ENCODE assay signal across 8 mouse cellular contexts in the genomic region with DNA sequence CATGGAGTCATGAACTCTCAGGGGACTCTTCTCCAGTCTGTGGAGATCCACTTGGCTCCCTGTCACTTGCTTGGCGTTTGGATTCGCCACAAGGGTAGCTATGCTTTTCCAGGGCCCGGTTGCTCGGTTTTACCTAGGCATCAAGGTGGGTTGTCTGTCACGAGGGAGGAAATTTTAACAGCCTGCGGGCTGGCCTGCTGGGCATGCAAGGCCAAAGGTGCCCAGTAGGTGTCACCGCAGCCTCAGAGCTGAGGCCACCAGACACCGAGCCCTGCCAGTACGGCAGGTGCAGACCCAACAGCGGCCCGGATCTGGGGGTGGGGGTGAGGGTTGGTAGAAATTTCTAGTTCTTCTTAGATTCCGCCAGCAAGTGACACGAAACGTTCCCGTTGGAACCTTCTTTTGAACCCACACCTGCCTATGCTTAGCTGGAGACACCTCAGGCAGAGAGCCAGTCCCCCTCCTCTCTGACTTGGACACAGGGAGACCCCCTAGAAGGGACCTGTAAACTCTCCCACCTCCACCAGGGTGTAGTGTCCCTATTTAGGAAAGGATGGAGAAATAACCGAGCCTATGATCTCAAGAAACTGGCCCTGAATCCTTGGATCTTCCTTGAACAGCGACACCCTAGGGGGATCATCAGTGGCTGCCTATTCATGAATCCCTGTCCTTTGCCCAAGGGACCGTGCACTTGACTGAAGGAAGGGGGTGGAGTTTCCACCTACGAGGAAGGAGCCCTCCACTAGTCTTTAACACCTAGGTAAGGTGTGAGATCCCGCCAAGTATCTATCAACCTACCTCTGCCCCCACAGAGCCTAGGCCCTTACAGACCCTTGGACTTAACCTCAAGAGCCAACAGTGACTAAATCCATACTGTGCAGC. TPM values are rescaled to one million over a fixed set of nuclear protein-coding genes. Genes with fewer than 3 reads are reported as not detected.
DNase-seq lines count a peak whose midpoint lies in the region; ATAC-seq and TF ChIP-seq lines count a peak whose summit lies in the region.

No protein-coding gene starts in this region.

- no peaks in the 10 kb centered on the region for H3K79me2 ChIP-seq in C2C12 (ENCODE audit: control insufficient read depth, insufficient read depth)

- H3K4me1 ChIP-seq in embryonic facial prominence, embryonic 13.5 days = peaks cover 36% of the 10 kb centered on the region
- H3K4me1 ChIP-seq in heart, embryonic 13.5 days = peaks cover 41% of the 10 kb centered on the region
- H3K4me1 ChIP-seq in kidney, embryonic 16.5 days (ENCODE audit: insufficient read depth, low read length) = peaks cover 38% of the 10 kb centered on the region
- no peaks in the 10 kb centered on the region for H3K4me1 ChIP-seq in liver, embryonic 14.5 days (replicated peaks; ENCODE audit: control insufficient read depth in 2 of 2, insufficient read depth in 2 of 2, low read length in 1 of 2)
- H3K4me1 ChIP-seq in neural tube, embryonic 11.5 days (ENCODE audit: control insufficient read depth, insufficient read depth, low read length) = peaks cover 10% of the 10 kb centered on the region; the same call in 1 of the 2 replicates

- no peak overlapping the region for H3K4me3 ChIP-seq in C2C12 (ENCODE audit: insufficient read depth, poor library complexity, severe bottlenecking)
- H3K4me3 ChIP-seq in embryonic facial prominence, embryonic 13.5 days = peak overlapping the region; percentile 43; the same call in 1 of the 2 replicates
- peak overlapping the region; percentile 53 for H3K4me3 ChIP-seq in heart, embryonic 13.5 days
- peak overlapping the region; percentile 47 for H3K4me3 ChIP-seq in kidney, embryonic 16.5 days (ENCODE audit: low read length)
- H3K4me3 ChIP-seq in liver, embryonic 14.5 days (ENCODE audit: insufficient read depth in 1 of 2, low read depth in 2 of 2, low read length in 2 of 2) = peak overlapping the region; percentile 2 to 50; a peak in 2 of 4 replicates
- H3K4me3 ChIP-seq in neural tube, embryonic 11.5 days (ENCODE audit: low read depth, low read length) = no peak overlapping the region

- H3ac ChIP-seq in C2C12 (ENCODE audit: control insufficient read depth, insufficient read length, low read depth) = no peak overlapping the region

- TF ChIP-seq EP300 in liver, embryonic 14.5 days (IDR thresholded peaks at IDR 0.05; ENCODE audit: low read depth) = no peak

- H3K27me3 ChIP-seq in C2C12 (ENCODE audit: control insufficient read depth, insufficient read depth, insufficient read length) = peaks cover 93% of the 10 kb centered on the region
- H3K27me3 ChIP-seq in embryonic facial prominence, embryonic 13.5 days = peaks cover 100% of the 10 kb centered on the region
- H3K27me3 ChIP-seq in heart, embryonic 13.5 days (replicated peaks) = peaks cover 100% of the 10 kb centered on the region
- peaks cover 81% of the 10 kb centered on the region for H3K27me3 ChIP-seq in kidney, embryonic 16.5 days (ENCODE audit: insufficient read depth, low read length)
- H3K27me3 ChIP-seq in liver, embryonic 14.5 days (ENCODE audit: control insufficient read depth, insufficient read depth, low read length) = peaks cover 62% of the 10 kb centered on the region
- H3K27me3 ChIP-seq in neural tube, embryonic 11.5 days (ENCODE audit: control insufficient read depth, insufficient read depth, low read length) = peaks cover 81% of the 10 kb centered on the region

- 2% methylated on average over 20 of the region's 20 CpGs for WGBS in embryonic facial prominence, embryonic 13.5 days
- WGBS in heart, embryonic 13.5 days = 3% methylated on average over 20 of the region's 20 CpGs
- WGBS in kidney, embryonic 16.5 days = 3% methylated on average over 20 of the region's 20 CpGs
- WGBS in liver, embryonic 14.5 days (ENCODE audit: insufficient replicate concordance) = 3% methylated on average over 20 of the region's 20 CpGs
- 2% methylated on average over 20 of the region's 20 CpGs for WGBS in neural tube, embryonic 11.5 days

- no peak overlapping the region for H3K27ac ChIP-seq in embryonic facial prominence, embryonic 13.5 days
- no peak overlapping the region for H3K27ac ChIP-seq in heart, embryonic 13.5 days (replicated peaks)
- H3K27ac ChIP-seq in kidney, embryonic 16.5 days (ENCODE audit: low read length) = 0 out of 2 replicates have a peak overlapping the region, but pooled peaks have one; percentile 24
- H3K27ac ChIP-seq in liver, embryonic 14.5 days = no peak overlapping the region
- no peak overlapping the region for H3K27ac ChIP-seq in neural tube, embryonic 11.5 days (ENCODE audit: low read depth, low read length)

- H3K9me3 ChIP-seq in embryonic facial prominence, embryonic 13.5 days = no peaks in the 10 kb centered on the region
- H3K9me3 ChIP-seq in heart, embryonic 13.5 days = no peaks in the 10 kb centered on the region
- no peaks in the 10 kb centered on the region for H3K9me3 ChIP-seq in kidney, embryonic 16.5 days (ENCODE audit: low read length)
- H3K9me3 ChIP-seq in liver, embryonic 14.5 days (ENCODE audit: control insufficient read depth, low read length) = no peaks in the 10 kb centered on the region
- no peaks in the 10 kb centered on the region for H3K9me3 ChIP-seq in neural tube, embryonic 11.5 days (ENCODE audit: control insufficient read depth, low read length)

- peak; percentile 86 for TF ChIP-seq CTCF in C2C12 (IDR thresholded peaks at IDR 0.05; ENCODE audit: control insufficient read depth, insufficient read depth, insufficient read length)
- TF ChIP-seq CTCF in liver, embryonic 14.5 days (IDR thresholded peaks at IDR 0.05; ENCODE audit: low read depth) = peak; percentile 85

- DNase-seq in adrenal gland, adult 8-10 months = peak; percentile 28
- DNase-seq in liver, embryonic 14.5 days (ENCODE audit: low read depth in 3 of 3, low spot score in 3 of 3) = no peak
- DNase-seq in neural tube, embryonic 11.5 days (ENCODE audit: low spot score) = peak; percentile 70
- DNase-seq in thymus, postnatal 4 days = peak; percentile 79

- H3K36me3 ChIP-seq in C2C12 (ENCODE audit: control insufficient read depth, insufficient read depth) = no peaks in the 10 kb centered on the region
- no peaks in the 10 kb centered on the region for H3K36me3 ChIP-seq in embryonic facial prominence, embryonic 13.5 days
- H3K36me3 ChIP-seq in heart, embryonic 13.5 days = no peaks in the 10 kb centered on the region
- no peaks in the 10 kb centered on the region for H3K36me3 ChIP-seq in kidney, embryonic 16.5 days (ENCODE audit: insufficient read depth, low read length)
- H3K36me3 ChIP-seq in liver, embryonic 14.5 days (replicated peaks; ENCODE audit: control insufficient read depth, insufficient read depth, low read depth) = no peaks in the 10 kb centered on the region
- H3K36me3 ChIP-seq in neural tube, embryonic 11.5 days (ENCODE audit: control insufficient read depth, insufficient read depth, low read length) = no peaks in the 10 kb centered on the region

- H3K9ac ChIP-seq in embryonic facial prominence, embryonic 13.5 days = no peak overlapping the region
- H3K9ac ChIP-seq in heart, embryonic 13.5 days = no peak overlapping the region
- H3K9ac ChIP-seq in kidney, embryonic 16.5 days (replicated peaks; ENCODE audit: low read length) = no peak overlapping the region
- no peak overlapping the region for H3K9ac ChIP-seq in liver, embryonic 14.5 days (replicated peaks)
- H3K9ac ChIP-seq in neural tube, embryonic 11.5 days (ENCODE audit: low read length) = no peak overlapping the region

- H3K79me3 ChIP-seq in C2C12 (ENCODE audit: low read depth) = no peaks in the 10 kb centered on the region

- peak overlapping the region; percentile 69 for H3K4me2 ChIP-seq in embryonic facial prominence, embryonic 13.5 days
- peak overlapping the region; percentile 72 for H3K4me2 ChIP-seq in heart, embryonic 13.5 days
- peak overlapping the region; percentile 69 for H3K4me2 ChIP-seq in kidney, embryonic 16.5 days (replicated peaks; ENCODE audit: low read depth, low read length)
- peak overlapping the region; percentile 51 for H3K4me2 ChIP-seq in liver, embryonic 14.5 days (ENCODE audit: low read depth)
- peak overlapping the region; percentile 50; the same call in 1 of the 2 replicates for H3K4me2 ChIP-seq in neural tube, embryonic 11.5 days (ENCODE audit: low read depth)

- no peak for ATAC-seq in embryonic facial prominence, embryonic 13.5 days (ENCODE audit: insufficient number of reproducible peaks, insufficient read depth, low FRiP score, low TSS enrichment, low read depth)
- no peak for ATAC-seq in heart, embryonic 13.5 days (ENCODE audit: extremely low read depth, insufficient number of reproducible peaks, low FRiP score, low TSS enrichment)
- peak; percentile 46; the same call in 1 of the 2 replicates for ATAC-seq in kidney, embryonic 16.5 days (ENCODE audit: low FRiP score, low TSS enrichment)
- peak; percentile 5; the same call in 1 of the 2 replicates for ATAC-seq in liver, embryonic 14.5 days (ENCODE audit: insufficient read depth)
- 0 out of 2 replicates have a peak, but pooled peaks have one; percentile 48 for ATAC-seq in neural tube, embryonic 11.5 days (ENCODE audit: insufficient read depth, low FRiP score, low TSS enrichment)

RNA-seq across cellular contexts. Expression of a gene that starts 2.4 kb away (rescaled TPM):
- polyA plus RNA-seq in C2C12 (2012; fragmentation: generic; extraction: Trizol) = 0.07 TPM
- under 1 TPM in 3 of 4 experiments, not detected in 1; 0.16 to 0.20 (median 0.18) TPM for total RNA-seq in adrenal gland, adult 8-10 months (2022)
- 0.83 and 0.89 TPM in 2 replicates for polyA plus RNA-seq in embryonic facial prominence, embryonic 13.5 days (2015; fragmentation: Nextera tagmentation; extraction: Ambion mirVana)
- 0.05 and 0.31 TPM in 2 replicates for polyA plus RNA-seq in heart, embryonic 13.5 days (2015; fragmentation: Nextera tagmentation; extraction: Ambion mirVana)
- 2.4 and 3.4 TPM in 2 replicates for polyA plus RNA-seq in kidney, embryonic 16.5 days (2015; fragmentation: Nextera tagmentation; extraction: Ambion mirVana)
- 2.4 and 3.4 TPM in 2 replicates for polyA plus RNA-seq in liver, embryonic 14.5 days (2012; rRNA removed)
- 1.5 and 1.7 TPM in 2 replicates for polyA plus RNA-seq in liver, embryonic 14.5 days (2014; fragmentation: Nextera tagmentation; extraction: Ambion mirVana)
- polyA plus RNA-seq in neural tube, embryonic 11.5 days (2014; fragmentation: Nextera tagmentation; extraction: Ambion mirVana) = not detected in 2 replicates

RNA-seq across cellular contexts. Expression of a gene that starts 13.6 kb away (rescaled TPM):
- polyA plus RNA-seq in C2C12 (2012; fragmentation: generic; extraction: Trizol) = not detected
- total RNA-seq in adrenal gland, adult 8-10 months (2022) = under 1 TPM in 1 of 4 experiments, not detected in 3; 0.03 TPM
- polyA plus RNA-seq in embryonic facial prominence, embryonic 13.5 days (2015; fragmentation: Nextera tagmentation; extraction: Ambion mirVana) = 0.07 TPM in 1 of 2 replicates, not detected in the other
- not detected in 2 replicates for polyA plus RNA-seq in heart, embryonic 13.5 days (2015; fragmentation: Nextera tagmentation; extraction: Ambion mirVana)
- polyA plus RNA-seq in kidney, embryonic 16.5 days (2015; fragmentation: Nextera tagmentation; extraction: Ambion mirVana) = 0.09 TPM in 1 of 2 replicates, not detected in the other
- polyA plus RNA-seq in liver, embryonic 14.5 days (2012; rRNA removed) = under 0.01 and 0.01 TPM in 2 replicates
- polyA plus RNA-seq in liver, embryonic 14.5 days (2014; fragmentation: Nextera tagmentation; extraction: Ambion mirVana) = not detected in 2 replicates
- polyA plus RNA-seq in neural tube, embryonic 11.5 days (2014; fragmentation: Nextera tagmentation; extraction: Ambion mirVana) = 0.08 TPM in 1 of 2 replicates, not detected in the other

RNA-seq across cellular contexts. Expression of a gene that starts 56.1 kb away (rescaled TPM):
- polyA plus RNA-seq in C2C12 (2012; fragmentation: generic; extraction: Trizol) = not detected
- total RNA-seq in adrenal gland, adult 8-10 months (2022) = 1 to 10 TPM in 3 of 4 experiments, under 1 TPM in 1; 0.56 to 2.1 (median 1.4) TPM
- not detected in 2 replicates for polyA plus RNA-seq in embryonic facial prominence, embryonic 13.5 days (2015; fragmentation: Nextera tagmentation; extraction: Ambion mirVana)
- not detected in 2 replicates for polyA plus RNA-seq in heart, embryonic 13.5 days (2015; fragmentation: Nextera tagmentation; extraction: Ambion mirVana)
- polyA plus RNA-seq in kidney, embryonic 16.5 days (2015; fragmentation: Nextera tagmentation; extraction: Ambion mirVana) = not detected in 2 replicates
- polyA plus RNA-seq in liver, embryonic 14.5 days (2012; rRNA removed) = not detected in 2 replicates
- not detected in 2 replicates for polyA plus RNA-seq in liver, embryonic 14.5 days (2014; fragmentation: Nextera tagmentation; extraction: Ambion mirVana)
- polyA plus RNA-seq in neural tube, embryonic 11.5 days (2014; fragmentation: Nextera tagmentation; extraction: Ambion mirVana) = not detected in 2 replicates

Comparison
In these comparisons a context has a peak if more than half of its experiments do, and no peak if none do; other contexts are left out.
1. H3K4me3 ChIP-seq: peak in embryonic facial prominence, embryonic 13.5 days (single experiment), heart, embryonic 13.5 days (single experiment), kidney, embryonic 16.5 days (single experiment) and liver, embryonic 14.5 days (2 of 2); none in C2C12 (single experiment) and neural tube, embryonic 11.5 days (single experiment).
2. DNase-seq: peak in adrenal gland, adult 8-10 months (single experiment), neural tube, embryonic 11.5 days (single experiment) and thymus, postnatal 4 days (single experiment); none in liver, embryonic 14.5 days (0 of 3).
3. ATAC-seq: peak in kidney, embryonic 16.5 days (single experiment), liver, embryonic 14.5 days (single experiment) and neural tube, embryonic 11.5 days (single experiment); none in embryonic facial prominence, embryonic 13.5 days (single experiment) and heart, embryonic 13.5 days (single experiment).
4. Peak in every context shown above with its lines, with median percentiles within 50 percentile points of each other: H3K4me2 ChIP-seq.